In the genomic region with DNA sequence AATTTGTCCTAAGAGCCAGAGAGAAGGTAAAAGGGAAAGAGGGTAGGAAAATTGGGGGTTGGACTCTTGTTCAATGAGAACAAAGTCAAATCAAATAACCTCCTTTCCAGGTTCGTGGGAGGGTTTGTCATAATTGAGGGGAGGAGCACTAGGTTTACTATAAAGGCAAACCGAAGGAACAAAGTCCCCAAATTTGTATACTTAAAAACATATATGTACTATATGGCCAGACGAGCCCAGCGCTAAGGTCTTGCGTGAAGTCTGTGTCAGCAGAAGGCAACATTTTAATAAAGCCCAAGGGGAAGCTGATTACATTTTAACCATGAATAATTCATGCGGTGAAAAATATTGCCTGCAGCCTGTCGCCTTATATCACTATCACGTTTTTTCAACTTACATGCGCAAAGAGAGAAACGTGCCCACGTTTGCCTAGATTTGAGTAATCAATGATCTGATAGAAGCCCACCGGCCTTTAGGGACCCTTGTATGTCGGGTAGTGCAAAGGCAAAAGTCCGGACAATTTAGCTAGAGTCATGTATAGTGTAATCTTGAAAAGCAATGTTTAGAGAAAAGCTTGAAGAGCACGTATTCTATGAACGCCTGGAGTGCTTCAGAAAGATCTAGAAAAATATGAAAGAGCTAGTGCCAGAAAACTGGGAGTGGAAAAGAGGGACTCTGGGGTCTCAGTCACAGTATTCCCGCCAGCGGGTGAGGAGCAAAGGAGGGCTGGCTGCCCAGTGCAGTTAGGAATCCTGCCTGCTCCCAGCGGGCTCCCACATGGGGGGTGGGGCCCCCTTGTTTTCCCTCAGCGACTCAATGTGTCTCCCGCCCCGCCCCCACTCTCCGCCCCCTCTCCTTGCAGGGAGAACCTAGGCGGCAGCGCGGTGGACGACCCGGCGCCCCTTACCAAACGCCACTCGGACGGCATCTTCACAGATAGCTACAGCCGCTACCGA, we compare ENCODE assay signal across 9 mouse cellular contexts. TPM values are rescaled to one million over a fixed set of nuclear protein-coding genes. Genes with fewer than 3 reads are reported as not detected.
DNase-seq lines count a peak whose midpoint lies in the region; ATAC-seq lines count a peak whose summit lies in the region.
"Had no signal": no experiment of that assay in that cellular context is flagged by ENCODE, and none has a peak within 500 bp of the region (broad histone marks: within the 10 kb centered on the region; RNA-seq: fewer than 3 reads in every experiment).

No protein-coding gene starts in this region.

- intact Hi-C loops in left cerebral cortex, postnatal 4 days (cut with DNase I) = loop anchor here (10.0 kb wide), 1 partner anchor 331 kb away; no protein-coding TSS in a partner anchor

- peaks cover 57% of the 10 kb centered on the region for H3K4me1 ChIP-seq in forebrain, embryonic 10.5 days

- peaks cover 76% of the 10 kb centered on the region for H3K27me3 ChIP-seq in forebrain, embryonic 10.5 days (ENCODE audit: poor library complexity, severe bottlenecking)

- peak; percentile 11 to 20 for DNase-seq in layer of hippocampus, postnatal 25 days (ENCODE audit: extremely low spot score in 1 of 2, low spot score in 1 of 2)
- no peak for DNase-seq in layer of hippocampus, postnatal 36 days
- peak; percentile 60 for DNase-seq in forebrain, embryonic 10.5 days (ENCODE audit: extremely low spot score, low spot score)
- peak; percentile 71 for DNase-seq in left cerebral cortex, postnatal 4 days
- DNase-seq in right cerebral cortex, adult 2 months (ENCODE audit: low spot score in 2 of 2) = peak; percentile 24 to 28
- no peak for DNase-seq in thymus, postnatal 10 days (ENCODE audit: low spot score in 2 of 2)

- under 1% methylated on average over 34 of the region's 34 CpGs for WGBS in forebrain, embryonic 10.5 days

- H3K36me3 ChIP-seq in forebrain, embryonic 10.5 days (replicated peaks) = no peaks in the 10 kb centered on the region

- no peaks in the 10 kb centered on the region for H3K9me3 ChIP-seq in forebrain, embryonic 10.5 days

- peak overlapping the region; percentile 52 for H3K4me3 ChIP-seq in forebrain, embryonic 10.5 days

- no peak for ATAC-seq in erythroid progenitor cell, adult 5-6 weeks (replicated peaks; ENCODE audit: low FRiP score, poor library complexity, severe bottlenecking)
- no peak for ATAC-seq in inflammation-experienced regulatory T-cells, adult 6 months

- no peak overlapping the region for H3K27ac ChIP-seq in forebrain, embryonic 10.5 days

RNA-seq across cellular contexts. Expression of gene Adcyap1, which starts 4.5 kb away (rescaled TPM):
- total RNA-seq in layer of hippocampus, postnatal 25 days (2021) = 10 to 100 TPM in 1 of 2 experiments, 1 to 10 TPM in 1; 8.0 to 12.2 TPM
- total RNA-seq in layer of hippocampus, postnatal 36 days (2021) = 1 to 10 TPM; 7.3 to 8.4 TPM
- polyA plus RNA-seq in forebrain, embryonic 10.5 days (2016; fragmentation: Nextera tagmentation; extraction: Ambion mirVana) = 1.2 and 2.4 TPM in 2 replicates
- 10 to 100 TPM; 24.0 to 28.1 TPM for total RNA-seq in left cerebral cortex, postnatal 4 days (2021)
- not detected in 2 replicates for total RNA-seq in erythroid progenitor cell, adult 5-6 weeks (2015; ENCODE audit: low replicate concordance)
- total RNA-seq in erythroid progenitor cell, adult 5-6 weeks (2017; ENCODE audit: low replicate concordance) = not detected in 2 replicates
- polyA plus RNA-seq in inflammation-experienced regulatory T-cells, adult 6 months (2017; shearing (Covaris generic)) = not detected
- polyA plus RNA-seq: small intestine, adult 2 months had no signal

Comparison
In these comparisons a context has a peak if more than half of its experiments do, and no peak if none do; other contexts are left out.
1. DNase-seq: peak in layer of hippocampus, postnatal 25 days (2 of 2), forebrain, embryonic 10.5 days (single experiment), left cerebral cortex, postnatal 4 days (single experiment) and right cerebral cortex, adult 2 months (2 of 2); none in layer of hippocampus, postnatal 36 days (0 of 2) and thymus, postnatal 10 days (0 of 2).
2. RNA of gene Adcyap1, which starts 4.5 kb away (total RNA-seq): 24.0 to 28.1 TPM in left cerebral cortex, postnatal 4 days, 8.0 to 12.2 TPM in layer of hippocampus, postnatal 25 days and 7.3 to 8.4 TPM in layer of hippocampus, postnatal 36 days; not detected in erythroid progenitor cell, adult 5-6 weeks; every median in the first group is over 4 times any median in the second.